Mouse (Mus musculus): ENCODE measurements around the gene Dync2li1. TPM values are rescaled to one million over a fixed set of nuclear protein-coding genes. Genes with fewer than 3 reads are reported as not detected.

Dync2li1 gene
- polyA plus RNA-seq, 1 experiment from 2014 or later, result 39.9 TPM

GRCm38 (mm10) chr17:84626857-84627305, 585 bp downstream of the Dync2li1 start:
- H3K4me2 ChIP-seq (replicated peaks; ENCODE audit: low read depth, low read length), result peak overlapping the region; percentile 60
- peak overlapping the region; percentile 52 for H3K4me3 ChIP-seq (ENCODE audit: low read depth, low read length)
- H3K27ac ChIP-seq (ENCODE audit: low read length), result no peak overlapping the region; the same call in 1 of the 2 replicates
- ATAC-seq (ENCODE audit: insufficient number of reproducible peaks, insufficient read depth, low FRiP score, low read depth), result 0 out of 2 replicates have a peak, but pooled peaks have one; percentile 23
- 0 out of 2 replicates have a peak, but pooled peaks cover 3% of the 10 kb centered on the region for H3K4me1 ChIP-seq (ENCODE audit: control insufficient read depth, insufficient read depth, low read length)
- H3K9ac ChIP-seq (replicated peaks; ENCODE audit: low read depth, low read length), result peak overlapping the region; percentile 4; the same call in 1 of the 2 replicates
- no peaks in the 10 kb centered on the region for H3K36me3 ChIP-seq (ENCODE audit: control insufficient read depth, insufficient read depth, low read length)
- WGBS, result 19% methylated on average over 9 of the region's 9 CpGs
- H3K27me3 ChIP-seq (ENCODE audit: control insufficient read depth, insufficient read depth, low read length), result no peaks in the 10 kb centered on the region
- no peaks in the 10 kb centered on the region for H3K9me3 ChIP-seq (ENCODE audit: control insufficient read depth, low read depth, low read length)

GRCm38 (mm10) chr17:84627721-84628120, 1.4 kb downstream of the Dync2li1 start:
- Histone ChIP-seq H3K4me2 (replicated peaks; ENCODE audit: low read depth, low read length) (no peak overlapping the region), H3K9me3 (ENCODE audit: control insufficient read depth, low read depth, low read length) (no peaks in the 10 kb centered on the region), H3K4me1 (ENCODE audit: control insufficient read depth, insufficient read depth, low read length) (0 out of 2 replicates have a peak, but pooled peaks cover 3% of the 10 kb centered on the region), H3K36me3 (ENCODE audit: control insufficient read depth, insufficient read depth, low read length) (no peaks in the 10 kb centered on the region), H3K9ac (replicated peaks; ENCODE audit: low read depth, low read length) (no peak overlapping the region), H3K27ac (ENCODE audit: low read length) (no peak overlapping the region), H3K4me3 (ENCODE audit: low read depth, low read length) (no peak overlapping the region), H3K27me3 (ENCODE audit: control insufficient read depth, insufficient read depth, low read length) (no peaks in the 10 kb centered on the region)
- ATAC-seq (ENCODE audit: insufficient number of reproducible peaks, insufficient read depth, low FRiP score, low read depth), result no peak
- WGBS, result 83% methylated on average over 10 of the region's 10 CpGs

DNA sequence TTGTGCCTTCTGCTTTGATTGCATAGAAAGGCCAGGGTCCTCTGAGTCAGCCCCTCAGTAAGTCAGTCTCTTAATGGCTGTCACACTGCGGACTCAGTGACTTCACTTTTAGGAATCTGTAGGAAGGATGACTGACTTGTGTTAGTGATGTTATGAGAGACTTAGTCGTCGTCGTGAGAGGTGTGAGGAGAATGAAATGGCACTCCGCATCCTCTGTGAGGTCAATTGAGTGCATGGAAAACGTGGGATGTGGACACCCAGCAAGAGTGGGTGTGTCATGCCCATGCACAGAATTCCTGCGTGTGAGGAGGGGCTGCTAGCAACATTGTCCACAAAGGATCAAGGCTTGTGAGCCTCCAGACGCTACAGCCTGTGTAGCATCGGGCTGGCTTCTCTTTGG, 2.3 kb downstream of the Dync2li1 start:
- Histone ChIP-seq H3K4me3 (ENCODE audit: low read depth, low read length) (no peak overlapping the region), H3K4me2 (replicated peaks; ENCODE audit: low read depth, low read length) (no peak overlapping the region), H3K27ac (ENCODE audit: low read length) (no peak overlapping the region), H3K27me3 (ENCODE audit: control insufficient read depth, insufficient read depth, low read length) (no peaks in the 10 kb centered on the region), H3K4me1 (ENCODE audit: control insufficient read depth, insufficient read depth, low read length) (0 out of 2 replicates have a peak, but pooled peaks cover 3% of the 10 kb centered on the region), H3K9me3 (ENCODE audit: control insufficient read depth, low read depth, low read length) (no peaks in the 10 kb centered on the region), H3K36me3 (ENCODE audit: control insufficient read depth, insufficient read depth, low read length) (no peaks in the 10 kb centered on the region), H3K9ac (replicated peaks; ENCODE audit: low read depth, low read length) (no peak overlapping the region)
- ATAC-seq (ENCODE audit: insufficient number of reproducible peaks, insufficient read depth, low FRiP score, low read depth), result no peak
- 76% methylated on average over 9 of the region's 9 CpGs for WGBS

DNA sequence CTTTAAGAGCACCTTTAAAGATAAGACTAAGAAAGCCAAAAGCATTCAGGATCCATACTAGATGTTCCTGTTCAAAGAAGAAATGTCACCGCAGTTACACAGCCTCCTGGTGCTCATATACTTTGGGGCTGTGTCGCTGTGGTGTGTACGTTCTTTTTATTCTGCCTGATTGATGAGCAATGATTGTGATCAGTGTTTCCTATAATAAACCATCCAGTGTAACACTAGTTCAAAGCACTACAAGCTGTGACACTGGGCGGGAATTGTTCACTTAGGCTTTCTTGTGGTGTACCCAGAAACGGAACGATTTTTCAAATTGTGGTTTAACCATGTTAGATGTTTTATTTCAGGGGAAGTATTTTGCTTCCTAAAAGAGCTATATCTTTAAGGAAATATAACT, 5.5 kb downstream of the Dync2li1 start:
- Histone ChIP-seq H3K9me3 (ENCODE audit: control insufficient read depth, low read depth, low read length) (no peaks in the 10 kb centered on the region), H3K9ac (replicated peaks; ENCODE audit: low read depth, low read length) (no peak overlapping the region), H3K27me3 (ENCODE audit: control insufficient read depth, insufficient read depth, low read length) (no peaks in the 10 kb centered on the region), H3K4me3 (ENCODE audit: low read depth, low read length) (no peak overlapping the region), H3K4me1 (ENCODE audit: control insufficient read depth, insufficient read depth, low read length) (0 out of 2 replicates have a peak, but pooled peaks cover 8% of the 10 kb centered on the region), H3K27ac (ENCODE audit: low read length) (no peak overlapping the region), H3K36me3 (ENCODE audit: control insufficient read depth, insufficient read depth, low read length) (no peaks in the 10 kb centered on the region), H3K4me2 (replicated peaks; ENCODE audit: low read depth, low read length) (no peak overlapping the region)
- no peak for ATAC-seq (ENCODE audit: insufficient number of reproducible peaks, insufficient read depth, low FRiP score, low read depth)
- WGBS, result 90% methylated on average over 6 of the region's 6 CpGs

GRCm38 (mm10) chr17:84633443-84633842, 7.1 kb downstream of the Dync2li1 start:
- H3K27me3 ChIP-seq (ENCODE audit: control insufficient read depth, insufficient read depth, low read length), result no peaks in the 10 kb centered on the region
- H3K4me1 ChIP-seq (ENCODE audit: control insufficient read depth, insufficient read depth, low read length), result 0 out of 2 replicates have a peak, but pooled peaks cover 6% of the 10 kb centered on the region
- no peak overlapping the region for H3K4me2 ChIP-seq (replicated peaks; ENCODE audit: low read depth, low read length)
- ATAC-seq (ENCODE audit: insufficient number of reproducible peaks, insufficient read depth, low FRiP score, low read depth), result no peak
- no peaks in the 10 kb centered on the region for H3K9me3 ChIP-seq (ENCODE audit: control insufficient read depth, low read depth, low read length)
- H3K36me3 ChIP-seq (ENCODE audit: control insufficient read depth, insufficient read depth, low read length), result no peaks in the 10 kb centered on the region
- 73% methylated on average over 13 of the region's 13 CpGs for WGBS
- no peak overlapping the region for H3K4me3 ChIP-seq (ENCODE audit: low read depth, low read length)
- H3K9ac ChIP-seq (replicated peaks; ENCODE audit: low read depth, low read length), result no peak overlapping the region
- no peak overlapping the region for H3K27ac ChIP-seq (ENCODE audit: low read length)

- no peaks in the 10 kb centered on the region for H3K9me3 ChIP-seq (ENCODE audit: control insufficient read depth, low read depth, low read length)
Measured at GRCm38 (mm10) chr17:84636328-84636727, 10.0 kb downstream of the Dync2li1 start.

DNA sequence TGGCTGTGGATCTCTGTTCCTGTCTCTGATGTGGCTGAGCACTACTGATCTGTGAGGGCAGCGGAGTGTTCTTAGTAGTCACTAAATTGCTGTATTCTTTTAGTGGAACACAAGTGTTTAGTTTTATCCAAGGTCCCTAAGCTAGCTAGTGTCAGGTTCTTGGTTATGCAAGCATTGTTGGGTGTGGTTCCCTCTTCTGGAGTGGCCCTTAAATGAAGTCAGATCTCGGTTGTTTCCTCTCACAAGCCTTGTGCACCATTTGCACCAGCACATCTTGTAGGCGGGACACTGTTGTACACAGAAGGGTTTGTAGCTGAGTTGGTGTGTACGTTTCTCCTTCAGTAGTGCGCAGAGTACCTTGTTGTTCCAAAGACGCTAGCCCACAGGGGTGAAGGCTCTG, 11.7 kb downstream of the Dync2li1 start:
- H3K36me3 ChIP-seq (ENCODE audit: control insufficient read depth, insufficient read depth, low read length), result no peaks in the 10 kb centered on the region
- H3K27me3 ChIP-seq (ENCODE audit: control insufficient read depth, insufficient read depth, low read length), result no peaks in the 10 kb centered on the region
- 0 out of 2 replicates have a peak, but pooled peaks cover 10% of the 10 kb centered on the region for H3K4me1 ChIP-seq (ENCODE audit: control insufficient read depth, insufficient read depth, low read length)
- ATAC-seq (ENCODE audit: insufficient number of reproducible peaks, insufficient read depth, low FRiP score, low read depth), result no peak
- no peak overlapping the region for H3K4me3 ChIP-seq (ENCODE audit: low read depth, low read length)
- 88% methylated on average over 6 of the region's 6 CpGs for WGBS
- H3K27ac ChIP-seq (ENCODE audit: low read length), result no peak overlapping the region
- no peaks in the 10 kb centered on the region for H3K9me3 ChIP-seq (ENCODE audit: control insufficient read depth, low read depth, low read length)
- no peak overlapping the region for H3K9ac ChIP-seq (replicated peaks; ENCODE audit: low read depth, low read length)
- H3K4me2 ChIP-seq (replicated peaks; ENCODE audit: low read depth, low read length), result no peak overlapping the region

More at GRCm38 (mm10) chr17:84636328-84636727, 10.0 kb downstream of the Dync2li1 start:
- no peak for ATAC-seq (ENCODE audit: insufficient number of reproducible peaks, insufficient read depth, low FRiP score, low read depth)
- H3K9ac ChIP-seq (replicated peaks; ENCODE audit: low read depth, low read length), result no peak overlapping the region
- no peaks in the 10 kb centered on the region for H3K36me3 ChIP-seq (ENCODE audit: control insufficient read depth, insufficient read depth, low read length)
- no peak overlapping the region for H3K4me2 ChIP-seq (replicated peaks; ENCODE audit: low read depth, low read length)
- H3K4me1 ChIP-seq (ENCODE audit: control insufficient read depth, insufficient read depth, low read length), result 0 out of 2 replicates have a peak, but pooled peaks cover 10% of the 10 kb centered on the region
- H3K4me3 ChIP-seq (ENCODE audit: low read depth, low read length), result no peak overlapping the region
- H3K27ac ChIP-seq (ENCODE audit: low read length), result no peak overlapping the region
- 40% methylated on average over 8 of the region's 8 CpGs for WGBS
- no peaks in the 10 kb centered on the region for H3K27me3 ChIP-seq (ENCODE audit: control insufficient read depth, insufficient read depth, low read length)

- no peak for ATAC-seq (ENCODE audit: insufficient number of reproducible peaks, insufficient read depth, low FRiP score, low read depth)
- H3K4me3 ChIP-seq (ENCODE audit: low read depth, low read length), result no peak overlapping the region
- WGBS, result 82% methylated on average over 10 of the region's 10 CpGs
- H3K27me3 ChIP-seq (ENCODE audit: control insufficient read depth, insufficient read depth, low read length), result no peaks in the 10 kb centered on the region
- no peak overlapping the region for H3K4me2 ChIP-seq (replicated peaks; ENCODE audit: low read depth, low read length)
- H3K9me3 ChIP-seq (ENCODE audit: control insufficient read depth, low read depth, low read length), result no peaks in the 10 kb centered on the region
- H3K36me3 ChIP-seq (ENCODE audit: control insufficient read depth, insufficient read depth, low read length), result no peaks in the 10 kb centered on the region
- H3K27ac ChIP-seq (ENCODE audit: low read length), result 0 out of 2 replicates have a peak overlapping the region, but pooled peaks have one; percentile 11
- no peak overlapping the region for H3K9ac ChIP-seq (replicated peaks; ENCODE audit: low read depth, low read length)
- peaks cover 15% of the 10 kb centered on the region for H3K4me1 ChIP-seq (ENCODE audit: control insufficient read depth, insufficient read depth, low read length)
Measured at GRCm38 (mm10) chr17:84639796-84640378, 13.6 kb downstream of the Dync2li1 start.

Measured in stomach, embryonic 14.5 days (tissue).